Mouse (Mus musculus): ENCODE measurements around the gene Lgals12.

The Lgals12 gene

DNA sequence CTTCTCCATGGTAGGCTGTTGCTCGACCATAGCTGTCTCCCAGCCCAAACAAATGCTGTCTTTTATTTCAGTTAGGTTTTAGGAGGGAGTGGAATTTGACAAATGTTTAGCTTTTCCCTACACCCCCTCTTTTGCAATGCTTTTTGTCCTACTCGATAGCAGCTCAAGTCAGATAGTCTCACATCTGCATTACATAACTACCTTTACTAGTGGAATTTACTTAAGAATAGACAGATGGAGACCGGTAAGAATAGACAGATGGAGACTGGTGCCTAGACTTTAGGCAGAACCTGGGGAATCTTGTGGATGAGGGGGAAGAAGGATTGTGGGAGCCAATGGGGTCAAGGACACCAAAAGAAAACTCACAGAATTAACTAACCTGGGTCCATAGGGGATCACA is 23.4 kb downstream of the Lgals12 start:
- in situ Hi-C loops (cut with MboI, MseI): no loop called here

DNA sequence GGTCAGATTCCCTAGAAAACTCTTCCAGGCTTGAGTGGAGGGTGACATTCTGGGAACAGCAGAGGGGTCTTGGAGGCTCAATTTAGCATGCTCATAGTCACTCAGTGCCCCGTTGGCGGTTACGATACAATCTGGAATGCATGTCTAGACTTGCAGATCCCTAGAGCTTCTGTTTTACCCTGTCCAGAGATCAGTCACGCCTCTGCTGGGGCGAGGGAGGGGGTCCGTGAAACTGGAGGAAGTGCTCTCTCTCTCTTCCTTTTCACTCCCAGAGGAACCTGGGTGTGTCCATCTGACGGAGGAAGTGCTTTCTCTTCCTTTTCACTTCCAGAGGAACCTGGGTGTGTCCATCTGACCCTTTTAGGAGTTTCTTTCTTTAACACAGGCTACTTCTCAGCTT is 23.9 kb downstream of the Lgals12 start:
- in situ Hi-C loops (cut with MboI, MseI): no loop called here

DNA sequence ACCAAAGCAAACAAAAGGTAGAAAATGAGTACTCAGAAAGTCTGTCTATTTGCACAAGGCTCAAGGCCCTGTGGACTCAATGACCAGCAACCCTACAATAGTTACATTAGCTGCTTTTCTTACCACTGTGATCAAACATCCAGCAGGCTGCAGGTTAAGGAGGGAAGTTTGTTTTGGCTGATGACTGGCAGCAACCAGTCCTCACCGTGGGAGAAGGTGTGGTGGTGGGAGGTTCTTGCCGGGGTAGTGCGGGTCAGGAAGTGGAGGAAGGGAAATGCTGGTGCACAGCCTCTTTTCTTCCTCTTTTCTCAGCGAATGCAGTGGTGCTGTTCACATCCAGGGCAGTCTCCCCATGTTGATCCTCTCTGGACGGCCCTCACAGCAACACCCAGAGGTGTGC is 26.0 kb downstream of the Lgals12 start:
- in situ Hi-C loops (cut with MboI, MseI): no loop called here

- in situ Hi-C loops (cut with MboI, MseI): no loop called here
These were observed 29.3 kb downstream of the Lgals12 start for GRCm38 (mm10) chr19:7577710-7578109.

GRCm38 (mm10) chr19:7576180-7576579 is 30.8 kb downstream of the Lgals12 start:
- in situ Hi-C loops (cut with MboI, MseI): no loop called here

GRCm38 (mm10) chr19:7569650-7570049 is 37.3 kb downstream of the Lgals12 start:
- in situ Hi-C loops (cut with MboI, MseI): no loop called here

DNA sequence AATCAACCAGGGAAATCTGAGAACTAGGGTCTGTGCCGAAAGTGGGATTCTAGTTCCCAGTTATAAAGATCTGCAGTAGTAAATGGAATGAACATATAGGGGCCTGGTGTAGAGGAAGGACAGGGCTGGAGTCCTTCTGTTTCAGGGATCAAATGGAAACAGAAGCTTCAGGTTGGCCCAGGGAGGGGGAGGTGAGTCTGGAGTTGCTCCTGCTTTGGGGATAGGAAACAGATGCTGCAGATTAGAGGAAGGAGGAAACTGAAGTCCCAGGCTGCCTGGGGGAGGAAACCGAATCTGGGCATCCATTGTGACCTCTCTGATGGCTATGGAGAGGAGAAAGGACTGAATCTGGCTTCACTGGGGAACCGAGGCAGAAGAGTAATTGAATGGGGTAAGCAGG is 38.6 kb downstream of the Lgals12 start:
- in situ Hi-C loops (cut with MboI, MseI): no loop called here

GRCm38 (mm10) chr19:7566826-7567225 is 40.2 kb downstream of the Lgals12 start:
- in situ Hi-C loops (cut with MboI, MseI): no loop called here

GRCm38 (mm10) chr19:7564457-7564856 is 42.5 kb downstream of the Lgals12 start:
- in situ Hi-C loops (cut with MboI, MseI): no loop called here

DNA sequence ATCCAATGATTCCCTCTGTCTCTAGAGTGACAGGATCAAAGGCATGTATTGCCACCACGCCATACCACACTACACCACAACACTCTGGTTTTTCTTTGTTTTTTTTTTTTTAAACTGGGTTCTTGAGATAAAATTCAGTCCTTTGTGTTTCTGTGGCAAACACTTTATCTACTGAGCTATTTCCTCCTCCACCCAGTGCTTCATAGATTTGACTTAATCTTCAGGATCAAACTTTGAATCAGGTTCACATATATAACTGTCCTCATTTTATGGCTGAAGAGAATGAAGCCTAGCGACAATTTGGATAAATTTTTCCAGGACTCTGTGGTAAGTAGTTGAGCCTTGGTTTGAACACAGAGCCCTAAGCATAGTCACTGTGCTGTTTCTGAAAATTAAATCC is 43.3 kb downstream of the Lgals12 start:
- in situ Hi-C loops (cut with MboI, MseI): no loop called here

DNA sequence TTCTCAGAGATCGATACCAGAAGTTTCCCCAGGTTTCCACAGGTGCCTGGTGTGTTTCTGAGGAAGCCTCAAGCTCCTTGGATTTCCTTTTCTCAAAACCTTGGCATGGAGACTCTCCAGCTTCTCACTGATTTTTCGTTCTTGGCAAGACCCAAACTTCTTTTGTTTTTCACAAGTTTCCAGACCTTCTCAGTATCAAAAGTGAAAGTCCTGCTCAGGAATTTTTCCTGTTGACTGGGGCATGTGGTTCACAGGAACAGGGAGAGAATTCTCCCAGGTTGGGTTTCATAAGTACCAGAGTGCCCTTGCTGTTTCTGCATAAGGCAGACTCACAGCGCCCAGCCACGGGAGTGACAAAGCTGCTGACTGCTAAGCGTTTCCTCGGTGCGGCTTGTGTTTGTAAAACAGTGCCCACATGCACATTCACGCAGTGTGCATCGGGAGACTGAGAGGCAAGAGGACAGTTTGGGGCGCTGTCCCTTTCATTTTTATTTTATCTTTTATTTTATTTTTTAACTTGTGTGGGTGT is 44.3 kb downstream of the Lgals12 start:
- in situ Hi-C loops (cut with MboI, MseI): no loop called here

DNA sequence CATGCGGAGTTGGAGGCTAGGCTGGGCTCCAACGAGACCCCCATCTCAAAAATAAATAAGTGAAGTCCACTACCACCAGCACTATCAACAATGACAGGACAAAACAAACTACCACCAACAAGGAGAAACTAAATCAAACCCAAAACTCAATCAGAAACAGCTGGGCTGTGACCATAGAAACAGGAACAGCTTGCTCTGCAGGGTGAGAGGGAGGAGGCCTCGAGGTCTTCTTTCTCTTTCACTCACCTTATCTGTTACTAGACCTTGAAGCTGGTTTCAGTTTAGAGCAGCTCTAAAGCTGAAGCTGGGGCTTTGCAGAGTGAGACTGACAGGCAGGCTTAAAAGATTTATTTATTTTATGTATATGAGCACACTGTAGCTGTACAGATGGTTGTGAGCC is 45.5 kb downstream of the Lgals12 start:
- in situ Hi-C loops (cut with MboI, MseI): no loop called here

DNA sequence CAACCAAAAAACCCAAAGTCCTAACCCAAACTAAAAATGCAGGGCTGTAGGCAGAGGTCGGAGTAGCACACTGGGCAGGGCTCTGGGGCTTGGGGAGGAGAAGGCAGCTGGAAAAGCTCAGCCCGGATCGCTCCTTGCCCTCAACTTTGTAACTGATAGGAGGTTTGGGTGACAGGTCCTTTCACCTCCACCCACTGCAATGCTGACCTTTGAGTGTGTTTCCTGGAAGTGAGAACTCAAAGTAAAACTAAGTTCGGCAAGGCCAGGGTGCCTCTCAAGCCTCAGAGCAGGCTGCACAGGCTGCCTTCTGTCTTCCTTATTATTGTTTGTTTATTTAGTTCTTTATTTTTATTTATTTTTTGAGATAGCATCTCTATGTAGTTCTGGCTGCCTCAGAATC is 47.0 kb downstream of the Lgals12 start:
- in situ Hi-C loops (cut with MboI, MseI): no loop called here

DNA sequence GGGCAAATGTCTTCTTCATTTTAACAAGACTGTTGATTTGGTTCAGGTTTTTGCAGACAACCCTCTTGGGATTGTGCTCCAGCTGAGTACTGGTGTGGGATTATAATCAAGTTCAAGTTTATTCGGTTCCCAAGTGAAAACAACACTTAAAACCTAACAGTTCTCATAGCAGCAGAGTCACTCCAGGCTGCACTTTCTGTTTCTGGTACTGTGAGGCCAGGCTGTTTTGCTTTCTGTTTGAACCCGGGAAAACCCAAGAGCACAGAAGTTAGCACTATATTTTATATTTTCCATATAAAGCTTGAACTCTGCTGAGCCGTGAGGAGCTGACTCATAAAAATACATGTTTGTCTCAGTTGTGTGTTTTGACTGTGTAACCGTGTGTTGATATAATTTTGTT is 48.3 kb downstream of the Lgals12 start:
- in situ Hi-C loops (cut with MboI, MseI): no loop called here

- in situ Hi-C loops (cut with MboI, MseI): no loop called here
These were observed 49.1 kb downstream of the Lgals12 start for GRCm38 (mm10) chr19:7557844-7558243.

DNA sequence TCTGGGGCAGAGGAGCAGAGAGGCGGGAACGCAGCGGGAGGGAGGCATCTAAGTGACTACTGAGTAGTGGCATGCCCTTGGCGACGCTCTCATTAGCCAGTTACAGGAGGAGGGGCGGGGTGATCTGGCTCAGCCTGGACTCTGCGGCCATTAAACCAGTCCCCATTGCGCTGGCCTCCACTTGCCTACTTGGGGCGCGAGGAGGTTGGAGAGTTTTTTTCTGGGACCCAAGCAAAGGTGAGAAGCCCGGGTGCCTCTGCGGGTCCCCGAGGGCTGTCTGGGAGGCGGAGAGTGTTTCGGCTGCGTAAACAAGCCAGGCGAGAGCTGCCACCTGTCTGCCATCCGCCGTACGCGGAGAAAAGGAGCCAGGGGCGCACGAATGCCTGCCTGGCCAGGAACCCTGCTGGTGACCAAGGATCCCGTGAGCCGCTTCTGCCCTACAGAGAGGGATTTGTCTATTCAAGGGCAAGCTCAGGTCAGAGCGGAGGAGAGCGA is 49.6 kb downstream of the Lgals12 start, which contains the start of gene Pla2g16:
Gene Pla2g16 (plus strand): TSS at position 132 of the 495 bp plus-strand sequence.
- in situ Hi-C loops (cut with MboI, MseI): no loop called here

- in situ Hi-C loops (cut with MboI, MseI): no loop called here
These were observed 50.4 kb downstream of the Lgals12 start for GRCm38 (mm10) chr19:7556641-7557040.

- in situ Hi-C loops (cut with MboI, MseI): no loop called here
These were observed 52.1 kb downstream of the Lgals12 start for GRCm38 (mm10) chr19:7554881-7555280.

DNA sequence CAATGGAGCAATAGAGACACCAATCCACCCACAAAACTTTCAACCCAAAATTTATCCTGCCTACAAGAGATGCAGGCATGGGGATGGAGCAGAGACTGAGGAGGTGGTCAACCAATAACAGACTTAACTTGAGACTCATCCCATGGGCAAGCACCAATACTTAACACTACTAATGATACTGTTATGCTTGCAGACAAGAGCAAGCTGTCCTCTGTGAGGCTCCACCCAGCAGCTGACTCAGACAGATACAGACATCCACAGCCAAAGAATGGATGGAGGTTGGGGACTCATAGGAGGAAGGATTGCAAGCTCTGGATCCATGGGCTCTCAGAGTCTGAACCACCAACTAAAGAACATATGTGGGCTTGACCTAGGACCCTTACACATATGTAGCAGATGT is 53.6 kb downstream of the Lgals12 start:
- in situ Hi-C loops (cut with MboI, MseI): no loop called here

GRCm38 (mm10) chr19:7552301-7552673 is 54.7 kb downstream of the Lgals12 start:
- in situ Hi-C loops (cut with MboI, MseI): no loop called here

GRCm38 (mm10) chr19:7551550-7552300 is 55.3 kb downstream of the Lgals12 start:
- in situ Hi-C loops (cut with MboI, MseI): no loop called here

GRCm38 (mm10) chr19:7548924-7549323 is 58.1 kb downstream of the Lgals12 start:
- in situ Hi-C loops (cut with MboI, MseI): no loop called here
